Mouse (Mus musculus) midbrain, embryonic 10.5 days (tissue): ENCODE data around the gene Nol4l. TPM values are rescaled to one million over a fixed set of nuclear protein-coding genes. Genes with fewer than 3 reads are reported as not detected.
A peak's percentile ranks its signal among the peaks of the same experiment; 100 is the strongest.

ENCODE experiments used
- DNase-seq: peaks from one replicate; pipeline ENCODE4 v3.0.0-alpha.2; 2017; ENCODE audit warnings: low spot score
- H3K27ac ChIP-seq: fragments of 300-500 bp; sonication (generic); replicated peaks from 2 replicates; pipeline ENCODE4 v1.5.1; 2016; ENCODE audit warnings: mild to moderate bottlenecking
- H3K27me3 ChIP-seq: fragments of 300-500 bp; sonication (generic); 2 replicates; pipeline ENCODE4 v1.6.1; 2016; ENCODE audit warnings: low read depth, mild to moderate bottlenecking; ENCODE audit not compliant: poor library complexity, severe bottlenecking
- H3K36me3 ChIP-seq: fragments of 300-500 bp; sonication (generic); 2 replicates; pipeline ENCODE4 v1.6.1; 2016; ENCODE audit warnings: mild to moderate bottlenecking, moderate library complexity
- H3K4me1 ChIP-seq: fragments of 300-500 bp; sonication (generic); 2 replicates; pipeline ENCODE4 v1.6.1; 2016
- H3K4me3 ChIP-seq: fragments of 300-500 bp; sonication (generic); 2 replicates; pipeline ENCODE4 v1.5.1; 2016; ENCODE audit warnings: mild to moderate bottlenecking, moderate library complexity
- H3K9me3 ChIP-seq: fragments of 300-500 bp; sonication (generic); replicated peaks from 2 replicates; pipeline ENCODE4 v1.6.1; 2016; ENCODE audit warnings: mild to moderate bottlenecking
- WGBS: fragments of 180-500 bp; shearing (Covaris S2); methylation state at CpG from one replicate; pipeline ENCODE4 v1.1.7; 2016; 5-methylcytosine and 5-hydroxymethylcytosine counted together
- polyA plus RNA-seq: library from polyadenylated mRNA; unstranded; fragments of >200 nt; fragmentation: Nextera tagmentation; extraction: Ambion mirVana; gene quantifications from 2 replicates; pipeline ENCODE4 v1.2.1, GENCODE M21; 2016

Gene Nol4l
- 12.8 and 16.8 TPM in 2 replicates for polyA plus RNA-seq

DNA sequence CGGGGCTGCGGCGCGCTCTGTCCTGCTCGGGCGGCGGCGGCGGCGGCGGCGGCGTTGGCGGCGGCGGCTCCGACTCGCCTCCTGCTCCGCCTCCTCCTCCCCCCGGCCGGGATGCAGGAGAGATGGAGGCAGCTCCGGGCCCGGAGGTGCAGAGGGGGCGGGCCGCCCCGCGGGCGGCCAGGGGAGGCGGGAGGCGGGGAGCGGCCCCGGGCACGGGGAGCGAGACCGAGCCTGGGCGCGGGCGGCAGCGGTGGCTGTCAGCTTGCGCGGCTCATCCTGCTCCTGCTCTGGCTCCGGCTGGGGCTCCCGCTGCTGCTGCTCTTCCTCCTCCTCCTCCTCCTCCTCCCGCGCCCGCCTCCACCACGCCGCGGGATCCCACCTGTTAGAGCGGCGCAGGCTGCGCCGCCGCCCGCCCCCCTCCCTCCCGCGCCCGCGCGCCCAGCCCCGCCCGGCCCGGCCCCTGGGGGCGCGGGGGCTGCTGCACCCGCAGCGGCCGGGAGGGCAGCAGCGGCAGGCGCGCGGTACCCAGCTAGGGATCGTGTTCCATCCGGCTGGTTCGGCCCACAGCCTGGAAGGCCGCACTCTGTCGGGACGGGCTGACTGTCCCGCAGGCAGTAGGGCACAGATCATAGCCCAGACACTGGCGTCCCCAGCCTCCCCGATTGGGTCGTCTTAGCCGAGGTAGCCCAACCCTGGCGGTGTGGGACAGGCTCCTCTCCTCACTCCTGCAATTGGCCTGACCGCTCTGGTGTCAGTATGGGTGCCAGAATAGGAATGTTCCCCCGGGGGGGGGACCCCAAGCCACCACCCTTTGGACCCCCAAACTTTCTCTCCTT lies at the start of gene Nol4l:
Gene Nol4l (minus strand): TSS at position 41 of the 836 bp plus-strand sequence.
- peaks cover 54% of the 10 kb centered on the region for H3K4me1 ChIP-seq
- peak within 1 kb of the TSS; percentile 84 for H3K4me3 ChIP-seq
- WGBS: 4% methylated on average over 60 of the region's 86 CpGs
- H3K36me3 ChIP-seq: no peaks in the 10 kb centered on the region
- H3K9me3 ChIP-seq: no peaks in the 10 kb centered on the region
- peaks cover 55% of the 10 kb centered on the region for H3K27me3 ChIP-seq
- H3K27ac ChIP-seq: peak within 1 kb of the TSS; percentile 96
- DNase-seq: peak; percentile 68

DNA sequence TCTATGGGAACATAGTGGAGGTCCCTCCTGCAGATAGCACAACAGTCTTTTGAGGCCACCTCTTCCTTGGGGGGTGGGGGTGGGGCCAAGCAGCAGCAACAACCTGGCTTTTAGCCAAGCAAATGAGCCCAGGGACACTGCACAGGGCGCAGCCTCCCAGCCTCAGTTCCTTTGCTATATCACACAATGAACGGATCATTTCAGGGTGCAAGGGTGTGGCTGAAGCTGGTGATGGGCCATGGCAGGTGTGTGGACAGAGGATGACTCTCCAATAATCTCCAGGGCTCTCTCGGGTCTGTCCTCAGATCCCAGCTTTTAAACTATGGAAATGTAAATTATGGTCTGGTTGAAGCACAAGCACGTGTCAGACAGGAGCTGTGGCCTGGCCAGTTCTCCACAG lies 47.4 kb upstream of the Nol4l start:
- WGBS: 70% methylated on average over 4 of the region's 4 CpGs
- H3K27me3 ChIP-seq: peaks cover 6% of the 10 kb centered on the region; the same call in 1 of the 2 replicates

DNA sequence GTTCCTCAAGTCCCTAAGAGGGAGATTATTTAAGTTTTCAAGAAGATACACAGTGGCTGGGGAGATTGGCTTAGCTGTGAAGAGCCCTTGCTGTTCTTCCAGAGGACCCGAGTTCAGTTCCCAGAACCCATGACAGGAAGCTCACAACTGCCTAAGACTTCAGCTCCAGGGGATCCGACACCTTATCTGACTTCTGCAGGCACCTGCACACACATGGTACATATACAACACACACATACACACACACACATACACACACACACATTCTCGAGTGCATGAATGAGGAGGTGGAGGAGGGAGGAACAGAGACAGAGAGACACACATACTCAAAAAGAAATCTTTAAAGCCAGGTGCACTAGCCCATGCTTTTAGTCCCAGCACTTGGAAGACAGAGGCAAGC lies 46.4 kb upstream of the Nol4l start:
- no peaks in the 10 kb centered on the region for H3K36me3 ChIP-seq
- no peak for DNase-seq
- H3K9me3 ChIP-seq: no peaks in the 10 kb centered on the region
- H3K4me1 ChIP-seq: peaks cover 25% of the 10 kb centered on the region
- no peak overlapping the region for H3K4me3 ChIP-seq
- H3K27me3 ChIP-seq: no peaks in the 10 kb centered on the region
- WGBS: 88% methylated on average over 3 of the region's 3 CpGs
- H3K27ac ChIP-seq: peak overlapping the region; percentile 43; the same call in 1 of the 2 replicates

More for the DNA sequence above, 47.4 kb upstream of the Nol4l start:
- H3K9me3 ChIP-seq: no peaks in the 10 kb centered on the region
- peaks cover 30% of the 10 kb centered on the region for H3K4me1 ChIP-seq
- H3K27ac ChIP-seq: peak overlapping the region; percentile 63
- DNase-seq: no peak
- no peak overlapping the region for H3K4me3 ChIP-seq
- no peaks in the 10 kb centered on the region for H3K36me3 ChIP-seq

DNA sequence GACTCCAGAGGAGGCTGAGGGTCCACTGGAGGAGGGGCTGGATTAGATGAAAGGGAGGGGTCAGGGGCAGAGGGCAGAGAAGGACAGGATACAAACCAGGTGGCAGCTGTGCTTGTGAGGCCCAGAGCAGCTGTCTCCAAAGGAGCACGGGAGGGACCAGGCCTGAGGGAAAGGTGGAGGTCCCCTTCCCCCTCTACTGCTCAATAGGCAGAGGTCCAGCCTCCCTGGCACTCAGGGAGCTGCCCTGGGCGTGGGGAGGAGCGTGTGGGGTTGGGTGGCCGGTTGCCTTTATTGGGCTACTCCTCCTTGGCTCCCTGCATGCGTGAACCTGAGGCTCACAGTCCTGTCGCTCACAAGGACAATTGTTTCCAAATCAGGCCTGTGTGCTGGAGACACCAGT lies 45.8 kb upstream of the Nol4l start:
- no peak for DNase-seq
- 60% methylated on average over 6 of the region's 6 CpGs for WGBS

DNA sequence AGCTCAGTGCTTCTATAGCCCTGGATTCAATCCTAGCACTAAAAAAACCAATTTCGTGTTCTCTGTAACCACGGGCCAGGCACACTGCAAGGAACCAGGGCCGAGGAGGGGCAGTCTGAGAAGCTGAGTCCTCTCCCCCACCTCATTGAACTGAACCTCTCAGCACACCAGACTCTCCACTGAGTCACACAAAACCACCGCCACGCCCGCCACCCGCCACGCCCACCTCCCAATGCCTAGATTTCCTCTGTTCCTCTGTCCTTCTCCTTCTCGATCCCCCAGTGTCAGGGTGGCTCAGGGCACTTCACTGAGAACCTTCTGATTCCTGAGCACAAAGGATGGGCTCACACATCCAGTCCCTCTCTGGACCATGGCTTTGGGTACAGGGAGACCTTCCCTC lies 43.3 kb upstream of the Nol4l start:
- Histone ChIP-seq H3K27me3 (no peaks in the 10 kb centered on the region), H3K27ac (no peak overlapping the region), H3K4me3 (no peak overlapping the region), H3K36me3 (no peaks in the 10 kb centered on the region), H3K9me3 (no peaks in the 10 kb centered on the region), H3K4me1 (peaks cover 19% of the 10 kb centered on the region)
- WGBS: 87% methylated on average over 9 of the region's 9 CpGs
- no peak for DNase-seq

More for the DNA sequence above, 45.8 kb upstream of the Nol4l start:
- peaks cover 20% of the 10 kb centered on the region for H3K4me1 ChIP-seq
- H3K27me3 ChIP-seq: no peaks in the 10 kb centered on the region
- peak overlapping the region; percentile 43 for H3K27ac ChIP-seq
- H3K4me3 ChIP-seq: no peak overlapping the region
- no peaks in the 10 kb centered on the region for H3K9me3 ChIP-seq
- no peaks in the 10 kb centered on the region for H3K36me3 ChIP-seq

DNA sequence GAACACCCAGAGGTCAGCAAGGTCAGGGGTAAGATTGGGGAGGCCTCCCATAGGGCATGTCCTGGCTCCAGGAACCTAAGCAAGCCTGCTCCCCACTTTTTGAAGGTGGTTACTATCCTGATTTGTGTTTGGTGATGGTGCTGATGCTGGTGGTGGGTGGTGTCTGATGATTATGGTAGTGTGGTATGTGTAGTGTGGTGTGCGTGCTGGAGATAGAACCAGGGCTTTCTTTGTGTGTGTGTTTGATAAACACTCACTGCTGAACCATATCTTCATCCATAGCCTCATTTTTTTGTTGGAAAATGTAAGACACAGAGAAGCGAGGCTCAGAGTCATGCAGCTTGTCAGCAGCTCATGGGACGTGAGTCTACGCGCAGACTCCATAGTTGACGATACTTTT lies 38.8 kb upstream of the Nol4l start:
- no peaks in the 10 kb centered on the region for H3K27me3 ChIP-seq
- WGBS: 92% methylated on average over 6 of the region's 6 CpGs
- peaks cover 4% of the 10 kb centered on the region; the same call in 1 of the 2 replicates for H3K4me1 ChIP-seq
- no peak overlapping the region for H3K27ac ChIP-seq
- no peak overlapping the region for H3K4me3 ChIP-seq
- no peaks in the 10 kb centered on the region for H3K36me3 ChIP-seq
- DNase-seq: no peak
- H3K9me3 ChIP-seq: no peaks in the 10 kb centered on the region

DNA sequence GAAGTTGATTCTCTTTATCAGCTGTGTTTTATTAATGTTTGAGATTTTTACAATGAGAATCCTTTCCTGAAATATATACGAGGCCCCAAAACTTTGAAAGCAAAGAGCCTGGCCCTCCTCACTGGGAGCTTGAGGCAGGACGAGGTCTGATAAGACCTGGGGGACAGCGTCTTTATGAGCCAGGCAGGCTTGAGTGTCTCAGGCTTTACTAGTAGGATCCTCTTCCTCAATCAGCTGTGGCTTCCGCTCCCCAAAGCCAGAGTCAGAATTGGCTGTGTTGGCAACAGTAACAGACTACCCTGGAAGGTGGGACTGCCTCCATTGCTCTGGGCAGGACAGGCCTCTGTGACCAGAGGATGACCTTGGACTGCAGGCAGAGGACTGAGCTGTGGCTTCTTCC lies 38.2 kb upstream of the Nol4l start:
- Histone ChIP-seq H3K27me3 (no peaks in the 10 kb centered on the region), H3K36me3 (no peaks in the 10 kb centered on the region), H3K9me3 (no peaks in the 10 kb centered on the region), H3K27ac (0 out of 2 replicates have a peak overlapping the region, but pooled peaks have one; percentile 14), H3K4me3 (no peak overlapping the region), H3K4me1 (peaks cover 4% of the 10 kb centered on the region; the same call in 1 of the 2 replicates)
- WGBS: 77% methylated on average over 4 of the region's 4 CpGs
- DNase-seq: no peak

DNA sequence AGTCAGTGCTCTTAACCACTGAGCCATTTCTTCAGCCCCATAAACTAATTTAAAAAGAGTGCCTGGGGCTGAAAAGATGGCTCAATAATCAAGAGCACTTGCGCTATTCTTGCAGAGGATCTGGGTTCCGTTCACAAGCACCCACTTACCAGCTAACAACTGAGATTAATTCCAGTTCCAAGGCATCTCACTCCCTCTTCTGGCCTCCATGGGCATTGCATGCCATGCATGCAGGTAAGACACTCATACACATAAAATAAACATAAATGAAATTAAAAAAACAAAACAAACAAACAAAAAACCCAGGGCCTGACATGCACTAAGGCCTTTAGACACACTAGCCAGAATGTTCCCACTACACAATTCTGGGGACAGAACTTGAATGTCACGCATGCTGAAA lies 34.6 kb upstream of the Nol4l start:
- peaks cover 29% of the 10 kb centered on the region for H3K27me3 ChIP-seq
- H3K36me3 ChIP-seq: no peaks in the 10 kb centered on the region
- no peak for DNase-seq
- whole genome bisulfite sequencing: 84% methylated on average over 3 of the region's 3 CpGs
- H3K4me3 ChIP-seq: no peak overlapping the region
- no peaks in the 10 kb centered on the region for H3K9me3 ChIP-seq
- no peak overlapping the region for H3K27ac ChIP-seq
- H3K4me1 ChIP-seq: peaks cover 38% of the 10 kb centered on the region

DNA sequence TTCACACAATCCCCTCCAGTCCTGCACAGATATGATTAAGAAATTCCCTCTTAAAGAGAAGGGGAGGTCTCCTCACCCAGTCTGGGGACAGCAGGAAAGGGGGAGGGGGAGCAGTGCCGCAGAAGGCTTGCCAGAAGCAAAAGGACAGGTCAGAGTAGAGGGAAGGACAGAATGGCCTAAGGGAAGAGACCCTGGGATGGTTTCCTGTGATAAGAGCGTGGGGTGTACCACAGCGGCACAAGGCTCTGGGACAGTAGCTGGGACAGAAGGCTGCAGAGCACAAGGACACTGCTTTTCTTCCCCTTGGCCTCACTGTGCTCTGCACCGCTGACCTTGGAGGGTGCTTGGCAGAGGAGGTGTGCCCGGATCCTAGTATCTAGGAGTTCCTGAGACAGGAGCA lies 31.8 kb upstream of the Nol4l start:
- Histone ChIP-seq H3K4me3 (peak overlapping the region; percentile 42; the same call in 1 of the 2 replicates), H3K9me3 (no peaks in the 10 kb centered on the region), H3K27ac (peak overlapping the region; percentile 72), H3K27me3 (peaks cover 32% of the 10 kb centered on the region), H3K36me3 (no peaks in the 10 kb centered on the region), H3K4me1 (peaks cover 38% of the 10 kb centered on the region)
- 41% methylated on average over 5 of the region's 5 CpGs for WGBS
- no peak for DNase-seq

DNA sequence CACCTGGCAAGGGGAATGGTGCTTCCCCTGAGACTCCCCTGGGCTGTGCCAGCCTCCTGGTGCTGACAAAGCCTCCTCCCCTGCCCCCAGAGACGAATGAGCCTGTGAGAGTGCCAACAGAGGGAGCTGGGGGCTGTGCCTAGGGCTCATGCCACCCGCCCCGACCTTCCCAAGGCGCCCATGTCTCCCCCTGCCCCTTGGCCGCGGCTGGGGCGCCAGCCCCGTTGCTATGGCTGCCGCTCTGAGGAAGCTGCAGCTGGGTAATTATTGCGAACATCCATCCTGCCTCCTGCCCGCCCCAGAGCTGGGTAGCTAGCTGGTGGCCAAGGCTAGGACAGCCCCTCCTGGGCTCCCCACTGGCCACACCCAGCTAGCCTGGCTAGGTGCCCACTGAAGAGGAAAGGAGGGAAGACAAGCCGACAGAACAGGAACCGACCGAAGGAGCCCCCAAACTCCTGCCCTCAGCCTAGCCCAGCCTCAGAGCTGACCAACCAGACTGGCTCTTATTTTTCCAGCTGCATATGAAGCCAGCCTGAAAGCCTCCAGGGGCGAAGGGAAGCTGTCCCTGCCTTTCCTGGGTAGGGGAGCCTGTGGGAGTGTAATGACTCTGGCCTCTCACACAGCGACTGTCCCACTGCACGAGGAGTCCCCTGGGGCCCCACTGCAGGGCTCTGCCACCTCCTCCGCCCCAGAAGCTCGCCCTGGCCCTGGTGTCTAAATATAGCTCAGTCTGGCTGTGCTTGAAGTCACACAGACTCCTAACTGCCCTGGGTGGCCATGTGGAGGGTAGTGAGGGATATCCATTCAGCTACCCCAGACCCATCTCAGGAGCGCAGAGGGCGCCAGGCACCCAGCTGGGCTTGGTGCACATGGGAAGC lies 31.1 kb upstream of the Nol4l start:
- Histone ChIP-seq H3K4me1 (peaks cover 45% of the 10 kb centered on the region), H3K27me3 (peaks cover 32% of the 10 kb centered on the region), H3K27ac (peak overlapping the region; percentile 72), H3K9me3 (no peaks in the 10 kb centered on the region), H3K36me3 (no peaks in the 10 kb centered on the region), H3K4me3 (peak overlapping the region; percentile 42)
- no peak for DNase-seq
- WGBS: 17% methylated on average over 21 of the region's 21 CpGs

DNA sequence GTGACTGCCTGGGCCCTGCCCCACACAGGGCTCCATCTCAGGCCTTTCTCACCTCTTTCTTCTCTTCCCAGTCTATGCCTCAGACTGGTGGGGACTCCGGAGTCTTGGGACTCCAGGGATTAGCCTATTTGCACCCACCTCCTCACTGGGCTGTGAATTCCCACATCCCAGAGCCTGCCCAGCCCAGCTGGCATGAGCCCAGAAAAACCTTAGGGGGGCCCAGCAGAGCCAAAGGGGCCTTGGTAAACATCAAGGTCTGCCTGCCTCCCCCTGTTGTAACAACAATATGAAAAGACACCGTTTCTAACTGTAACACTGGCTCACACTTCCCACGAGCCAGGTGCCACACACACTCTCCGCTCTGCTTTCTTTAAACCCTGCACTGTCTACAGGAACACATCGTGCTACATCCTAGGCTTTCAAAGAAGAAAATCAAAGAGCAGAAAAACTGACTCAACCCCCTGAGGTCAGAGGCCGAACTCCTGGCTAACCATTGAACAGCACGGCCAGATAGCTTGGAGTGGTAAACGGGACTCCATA lies 29.9 kb upstream of the Nol4l start:
- peaks cover 49% of the 10 kb centered on the region for H3K4me1 ChIP-seq
- peaks cover 32% of the 10 kb centered on the region for H3K27me3 ChIP-seq
- no peak overlapping the region for H3K4me3 ChIP-seq
- no peak for DNase-seq
- 0 out of 2 replicates have a peak overlapping the region, but pooled peaks have one; percentile 19 for H3K27ac ChIP-seq
- no peaks in the 10 kb centered on the region for H3K36me3 ChIP-seq
- H3K9me3 ChIP-seq: no peaks in the 10 kb centered on the region
- 63% methylated on average over 8 of the region's 8 CpGs for WGBS

DNA sequence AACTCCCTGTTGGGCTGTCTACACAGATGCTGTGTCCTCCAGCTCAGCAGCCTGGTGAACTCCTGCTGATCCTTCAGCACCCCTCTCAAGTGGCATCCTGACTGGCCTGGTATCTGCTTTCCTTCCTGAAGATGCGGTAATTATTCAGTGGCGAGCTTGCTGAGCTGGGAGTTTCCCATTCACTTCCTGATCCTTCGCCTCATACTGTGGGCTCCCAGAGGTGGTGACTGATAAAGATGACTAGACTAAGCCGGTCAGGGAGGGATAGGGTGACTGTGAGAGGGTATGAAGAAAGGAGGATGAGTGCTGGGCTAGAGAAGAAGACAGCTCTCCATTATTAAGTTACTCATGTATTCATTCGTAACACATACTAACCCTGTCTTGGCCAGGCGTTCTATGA lies 28.7 kb upstream of the Nol4l start:
- peaks cover 49% of the 10 kb centered on the region for H3K4me1 ChIP-seq
- no peak overlapping the region; the same call in 1 of the 2 replicates for H3K27ac ChIP-seq
- no peak for DNase-seq
- no peaks in the 10 kb centered on the region for H3K9me3 ChIP-seq
- 75% methylated on average over 6 of the region's 6 CpGs for WGBS
- peaks cover 32% of the 10 kb centered on the region for H3K27me3 ChIP-seq
- no peak overlapping the region for H3K4me3 ChIP-seq
- H3K36me3 ChIP-seq: no peaks in the 10 kb centered on the region
